Mouse (Mus musculus) right cerebral cortex, adult 2 months (tissue): ENCODE data around the gene Usb1.

Experiments
- DNase-seq, 2 experiments: peaks; one replicate each; pipeline ENCODE4 v3.0.0; 2021 to 2022; ENCODE audit warnings: low spot score in 2 of 2

The Usb1 gene

DNA sequence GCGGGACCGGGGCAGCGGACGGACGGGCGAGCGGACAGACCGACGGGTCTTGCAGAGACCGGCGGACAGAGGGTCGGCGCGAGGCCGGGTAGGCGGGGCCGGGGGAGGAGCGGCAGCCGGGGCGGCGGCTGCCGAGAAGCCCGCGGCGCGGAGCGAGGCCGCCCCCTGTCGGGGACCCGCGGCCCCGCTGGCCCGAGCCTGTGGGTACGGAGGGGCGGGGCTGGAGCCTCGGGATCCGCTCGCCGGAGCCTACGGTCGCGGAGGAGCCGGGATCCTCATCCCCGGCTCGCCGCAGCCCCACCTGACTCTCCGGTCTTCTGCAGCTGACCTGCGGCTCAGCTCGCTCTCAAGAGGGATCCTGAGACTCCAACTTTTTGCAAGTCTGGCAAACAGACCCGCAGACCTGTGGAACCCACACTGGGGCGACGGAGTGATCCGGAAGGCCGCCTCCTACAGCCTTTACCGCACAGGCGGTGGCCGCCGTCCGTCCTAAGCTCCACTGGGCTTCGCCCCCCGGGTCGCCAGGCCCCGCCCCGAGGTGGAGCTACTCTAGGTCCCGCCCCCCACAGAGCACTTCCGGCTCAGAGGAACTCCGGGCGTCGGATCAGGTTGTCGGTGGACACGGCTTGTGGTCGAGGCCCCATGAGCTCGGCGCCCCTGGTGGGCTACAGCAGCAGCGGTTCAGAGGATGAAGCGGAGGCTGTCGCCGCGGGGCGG is at the start of gene Usb1, which contains the start of gene Zfp319:
Gene Usb1, plus strand, starts transcription at position 565 of the 717 bp plus-strand sequence.
Gene Zfp319, minus strand, starts transcription at position 231 of the 717 bp plus-strand sequence.
- peak; percentile 87 to 92 for DNase-seq

DNA sequence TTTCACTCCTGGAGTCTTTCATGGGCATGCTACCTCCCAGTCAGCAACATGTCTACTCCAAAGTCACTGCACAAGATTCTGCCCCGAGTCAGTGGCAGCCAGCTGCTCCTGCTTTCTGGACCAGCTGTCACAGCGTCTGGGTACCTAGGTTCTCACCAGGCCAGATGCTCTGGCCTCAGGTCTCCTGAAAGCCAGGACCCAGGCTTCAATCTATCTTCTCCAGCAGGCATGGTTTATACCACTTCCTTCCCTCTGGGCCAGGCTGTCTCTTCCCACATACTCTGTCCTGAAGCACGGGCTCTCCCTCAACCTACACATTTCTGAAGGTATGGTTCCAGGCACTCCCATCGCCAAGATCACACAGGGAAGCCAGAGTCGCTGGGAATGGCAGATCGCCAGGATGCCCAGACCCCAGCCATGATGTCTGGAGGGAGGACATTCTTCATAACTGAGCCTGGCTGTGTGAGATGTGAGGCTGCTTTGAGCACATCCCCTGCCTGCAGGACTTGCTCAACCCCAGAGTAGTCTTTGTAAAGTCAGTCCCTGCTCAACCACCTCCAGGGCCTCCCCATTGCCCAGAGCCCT is 42.9 kb upstream of the Usb1 start:
- DNase-seq, result no peak

DNA sequence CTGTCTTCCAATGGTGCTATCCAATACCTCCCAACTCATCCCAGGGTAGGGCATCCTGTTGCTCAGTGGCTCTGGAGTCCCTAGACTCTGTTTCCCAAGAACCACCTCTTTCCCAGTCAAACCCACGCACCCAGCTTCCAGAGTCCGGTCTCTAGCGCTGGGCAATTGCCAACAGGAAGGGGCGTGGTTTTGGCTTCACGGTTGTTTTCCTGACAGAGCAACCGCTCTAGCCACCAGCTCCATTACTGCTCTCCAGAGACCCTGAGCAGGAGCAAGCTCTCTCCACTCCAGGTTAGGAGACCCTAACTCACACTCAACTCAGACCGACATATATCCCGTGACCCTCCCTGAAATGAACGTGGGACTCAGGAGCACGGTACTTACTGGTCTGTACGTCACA is 38.9 kb upstream of the Usb1 start:
- DNase-seq, result no peak

DNA sequence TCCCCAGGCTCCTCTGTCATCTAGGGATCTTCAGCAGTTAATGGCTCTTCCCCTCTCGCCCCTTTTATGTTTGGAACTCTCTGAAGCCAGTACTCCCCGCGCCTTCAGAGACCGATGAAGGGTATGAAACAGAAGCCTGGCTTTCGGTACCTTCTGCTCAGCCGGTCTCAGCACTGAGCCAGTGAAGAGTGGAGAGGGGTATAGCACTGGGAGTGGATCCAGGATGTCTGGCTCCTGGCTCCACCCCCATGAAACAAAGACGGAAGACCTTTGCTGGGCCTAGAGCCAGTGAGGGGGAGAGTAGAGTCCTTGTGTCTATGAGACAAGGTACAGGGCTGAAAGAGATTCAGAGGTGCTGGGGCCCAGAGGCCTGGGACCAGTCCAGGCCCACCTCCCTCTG is 38.2 kb upstream of the Usb1 start:
- no peak for DNase-seq

DNA sequence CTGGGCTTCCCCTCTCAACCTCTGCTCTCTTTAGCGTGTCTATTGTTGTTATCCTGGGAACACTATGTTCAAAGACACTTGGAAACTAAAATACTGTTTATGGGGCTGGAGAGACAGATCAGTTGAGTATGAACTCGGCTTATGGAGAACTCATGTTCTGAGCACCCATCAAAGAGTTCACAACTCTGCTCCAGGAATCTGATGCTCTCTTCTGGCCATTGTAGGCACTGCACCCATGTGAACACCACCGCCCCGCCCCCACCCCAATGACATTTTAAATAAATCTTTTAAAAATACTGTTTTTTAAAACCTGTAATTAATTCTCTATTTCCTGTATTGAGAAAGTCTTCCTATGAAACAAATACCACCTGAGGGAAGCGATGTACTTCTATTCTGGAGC is 29.7 kb upstream of the Usb1 start:
- no peak for DNase-seq

DNA sequence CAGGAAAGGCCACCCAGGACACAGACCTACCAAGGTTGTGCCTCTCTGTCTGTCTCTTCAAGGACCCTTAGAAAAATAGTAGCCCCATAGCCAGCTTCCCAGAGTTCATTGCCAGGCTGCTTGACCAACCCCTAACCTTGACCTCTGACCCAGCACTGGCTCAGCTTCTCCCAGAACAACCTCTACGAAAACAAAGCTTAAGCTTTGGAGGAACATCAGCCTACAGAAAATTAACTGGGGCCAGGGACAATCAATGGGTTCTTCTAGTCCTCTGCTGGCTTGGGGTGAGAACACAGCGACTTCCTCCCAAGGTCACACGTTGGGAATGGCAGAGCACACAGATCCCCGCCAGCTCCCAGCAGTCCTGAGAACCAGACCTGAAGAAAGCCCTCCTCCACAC is 26.6 kb upstream of the Usb1 start:
- no peak for DNase-seq

DNA sequence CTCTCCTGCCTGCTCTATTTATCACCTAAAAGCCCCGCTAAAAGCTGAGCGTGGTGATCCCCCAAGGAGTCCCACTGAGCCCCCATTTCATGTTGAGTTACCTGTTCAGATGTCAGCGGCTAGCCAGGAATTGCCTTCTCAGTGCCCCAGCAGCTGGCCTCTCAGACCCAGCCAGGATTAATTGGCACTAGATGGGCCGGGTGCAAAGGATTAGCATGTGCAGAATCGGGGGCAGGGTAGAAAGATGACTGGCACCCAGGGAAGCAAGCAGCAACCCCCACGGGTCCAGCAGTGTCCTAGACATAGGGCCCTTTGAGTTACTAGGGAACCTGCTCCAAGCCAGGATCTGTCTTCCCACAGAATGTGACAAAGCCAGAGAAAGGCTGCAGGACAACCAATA is 25.7 kb upstream of the Usb1 start, which contains the start of gene Cngb1:
Gene Cngb1, minus strand, starts transcription at position 155 of the 400 bp plus-strand sequence.
- no peak for DNase-seq

DNA sequence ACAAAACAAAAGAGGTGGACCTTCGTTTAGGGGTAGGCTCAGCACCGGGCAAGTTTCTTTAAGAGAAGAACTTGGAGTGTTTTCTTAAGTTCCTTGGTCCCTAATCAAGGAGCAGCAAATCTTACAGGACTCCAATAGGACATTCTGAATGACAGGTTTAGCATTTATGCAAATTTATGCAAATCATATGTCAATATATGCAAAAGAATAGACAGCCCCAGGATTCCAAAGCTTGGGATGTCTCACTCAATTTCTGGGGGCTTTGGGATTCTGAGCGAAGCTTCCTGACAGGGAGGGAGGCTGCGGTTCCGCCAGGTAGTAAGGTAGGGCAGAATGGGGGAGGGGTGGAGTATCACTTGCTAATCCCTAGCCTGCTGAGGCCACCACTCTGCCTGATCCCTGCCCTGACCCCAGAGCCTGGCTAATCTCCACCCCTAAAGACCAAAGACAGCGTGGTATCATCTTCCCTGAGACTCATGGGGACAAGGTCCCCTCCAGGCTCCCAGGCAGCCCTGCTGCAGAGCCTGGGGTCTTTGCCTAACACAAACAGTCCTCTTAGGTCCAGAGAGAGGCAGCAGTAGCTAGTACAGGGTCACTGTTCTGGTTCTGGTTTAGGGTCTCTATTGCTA is 21.6 kb upstream of the Usb1 start, which contains the start of gene Tepp:
Gene Tepp, plus strand, starts transcription at position 225 of the 629 bp plus-strand sequence.
- DNase-seq, result no peak

DNA sequence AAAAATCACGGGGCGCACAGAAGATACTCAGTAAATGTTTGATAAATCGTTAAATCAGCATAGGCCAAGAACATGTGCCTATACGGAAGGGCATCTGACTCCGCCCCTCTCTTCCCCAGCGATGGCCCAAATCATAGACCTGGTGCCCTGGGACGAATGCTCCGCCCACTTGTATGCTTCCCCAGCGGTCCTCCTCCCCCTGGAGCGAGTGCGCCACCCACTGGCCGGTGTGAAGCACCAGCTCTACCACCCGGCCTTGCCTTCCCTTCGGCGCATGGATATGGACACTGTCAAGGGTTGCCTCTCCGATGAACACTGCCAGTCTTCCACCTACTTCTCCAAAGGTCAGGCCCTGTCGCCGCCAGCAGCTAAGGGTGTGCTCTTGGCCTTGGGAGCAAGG is 19.2 kb upstream of the Usb1 start:
- DNase-seq, result no peak

DNA sequence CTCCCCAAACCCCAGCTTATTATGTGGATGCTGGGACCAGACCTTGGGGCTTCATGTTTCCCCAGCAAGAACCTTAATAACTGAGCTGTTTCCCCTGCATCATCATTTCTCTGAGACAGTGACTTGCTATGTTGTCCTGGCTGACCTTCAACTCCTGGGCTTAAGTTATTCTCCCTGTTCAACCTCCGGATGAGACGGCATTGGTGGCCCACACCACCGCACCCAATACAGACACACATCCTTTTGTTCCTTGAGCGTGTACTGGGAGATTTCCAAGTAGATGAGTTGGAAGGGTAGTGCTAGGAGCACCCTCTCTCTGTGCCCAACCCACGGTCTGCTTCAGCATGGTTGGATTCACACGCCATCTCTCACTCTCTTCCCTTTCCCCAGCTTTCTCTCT is 18.2 kb upstream of the Usb1 start:
- no peak for DNase-seq

DNA sequence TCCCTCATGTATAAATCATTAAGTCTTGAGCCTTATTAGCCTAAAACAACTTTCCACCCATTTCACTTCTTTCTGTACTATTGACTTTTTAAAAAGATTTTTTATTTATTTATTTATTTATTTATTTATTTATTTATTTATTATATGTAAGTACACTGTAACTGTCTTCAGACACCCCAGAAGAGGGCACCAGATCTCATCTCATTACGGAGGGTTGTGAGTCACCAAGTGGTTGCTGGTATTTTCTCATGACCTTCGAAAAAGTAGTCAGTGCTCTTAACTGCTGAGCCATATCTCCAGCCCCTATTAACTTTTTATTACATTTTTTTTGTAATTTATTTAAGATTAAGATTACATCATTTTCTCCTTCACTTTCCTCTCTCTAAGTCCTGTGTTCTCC is 17.4 kb upstream of the Usb1 start:
- no peak for DNase-seq

DNA sequence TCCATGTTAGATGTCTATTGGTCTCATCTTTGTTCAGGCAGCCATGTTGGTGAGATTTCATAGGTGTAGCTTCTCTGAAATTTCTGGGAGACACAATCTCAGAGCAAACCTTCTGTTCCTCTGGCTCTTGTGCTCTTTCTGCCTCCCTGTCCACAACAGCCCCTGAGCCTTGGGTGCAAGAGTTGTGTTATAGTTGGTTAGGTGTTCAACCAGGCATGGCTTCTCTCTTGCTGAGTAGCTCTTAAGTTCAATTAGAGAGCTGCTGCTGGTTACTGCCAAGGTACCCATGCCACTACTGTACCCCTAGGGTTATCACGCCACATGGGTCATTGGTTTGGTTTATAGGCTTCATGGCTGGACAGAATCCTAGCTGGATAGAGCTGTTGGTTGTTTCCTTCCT is 16.7 kb upstream of the Usb1 start:
- no peak for DNase-seq

DNA sequence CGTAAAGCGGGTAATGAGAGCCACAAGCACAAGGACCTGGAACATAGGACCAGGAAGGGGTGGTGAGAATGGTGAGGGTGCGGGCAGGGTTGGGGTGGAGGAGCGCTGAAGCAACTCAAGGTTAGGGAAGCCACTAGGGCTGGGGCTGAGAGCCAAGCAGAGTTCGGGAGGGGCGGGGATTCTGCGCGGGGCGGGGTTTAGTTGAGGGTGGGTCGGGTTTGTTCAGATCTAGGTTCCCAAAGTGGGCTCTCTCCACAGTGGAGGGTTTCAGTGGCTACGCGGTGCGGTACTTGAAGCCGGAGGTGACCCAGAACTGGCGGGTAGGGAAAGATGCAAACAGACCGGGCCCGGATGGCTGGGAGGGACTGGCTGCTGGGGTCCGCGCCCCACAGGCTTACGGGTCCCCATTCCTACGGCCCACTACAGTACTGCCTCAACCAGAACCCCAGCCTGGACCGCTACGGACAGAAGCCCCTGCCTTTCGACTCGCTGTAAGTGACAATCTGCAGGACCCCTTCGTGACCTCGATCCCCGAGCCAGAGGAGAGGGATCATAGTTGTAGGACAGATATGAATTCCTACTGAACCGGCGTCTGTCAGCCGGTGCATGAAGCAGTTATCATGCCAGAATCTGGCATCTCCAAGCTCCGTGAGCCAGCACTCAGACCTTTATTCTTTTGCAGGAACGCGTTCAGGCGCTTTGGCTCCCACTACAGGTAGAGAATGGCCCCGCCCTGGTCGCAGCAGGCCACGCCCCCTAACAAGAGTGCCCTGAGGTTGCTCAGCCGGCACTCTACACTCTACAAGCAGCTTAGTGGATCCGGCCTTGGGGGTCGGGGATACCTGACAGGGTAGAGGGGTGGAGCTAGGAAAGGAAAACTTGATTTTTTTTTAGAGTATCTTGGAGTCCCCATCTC is 11.6 kb upstream of the Usb1 start:
- peak; percentile 24 to 36 for DNase-seq

DNA sequence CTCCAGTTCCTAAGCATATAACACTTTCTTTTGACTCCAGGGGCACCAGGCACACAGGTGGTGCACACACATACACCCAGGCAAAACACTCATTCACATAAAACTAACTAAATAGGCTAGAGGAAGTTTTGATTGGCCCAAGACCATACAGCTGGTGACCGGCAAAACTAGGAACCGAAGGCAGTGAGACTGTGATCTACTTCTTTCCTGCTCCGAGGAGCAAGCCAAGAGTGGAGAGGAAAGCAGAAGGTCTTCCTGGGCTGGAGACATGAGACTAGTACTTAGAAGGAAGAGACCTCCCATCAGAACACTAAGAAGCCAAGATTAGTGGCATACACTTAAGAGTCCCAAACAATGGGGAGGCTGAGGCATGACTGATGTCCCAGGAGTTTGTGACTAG is 8.9 kb upstream of the Usb1 start:
- no peak for DNase-seq

DNA sequence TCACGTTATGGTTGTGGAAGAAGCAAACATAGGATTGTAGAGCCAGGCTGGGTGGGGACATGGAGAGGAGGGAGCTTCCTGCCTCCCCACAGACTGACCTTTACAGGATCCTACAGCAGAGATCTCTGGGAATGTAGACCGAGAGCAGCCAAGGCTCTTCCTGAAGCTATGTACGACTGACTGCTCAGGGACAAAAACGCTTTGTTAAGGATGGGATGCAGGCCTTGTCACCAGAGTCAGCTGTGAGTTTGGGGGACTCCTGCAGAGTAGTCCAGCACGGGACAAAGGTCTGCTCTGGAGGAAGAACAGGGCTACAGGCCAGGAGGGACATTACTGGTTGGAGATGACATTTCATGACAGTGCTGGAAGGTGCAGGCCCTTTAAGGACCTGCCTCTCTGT is 7.4 kb upstream of the Usb1 start:
- no peak for DNase-seq

DNA sequence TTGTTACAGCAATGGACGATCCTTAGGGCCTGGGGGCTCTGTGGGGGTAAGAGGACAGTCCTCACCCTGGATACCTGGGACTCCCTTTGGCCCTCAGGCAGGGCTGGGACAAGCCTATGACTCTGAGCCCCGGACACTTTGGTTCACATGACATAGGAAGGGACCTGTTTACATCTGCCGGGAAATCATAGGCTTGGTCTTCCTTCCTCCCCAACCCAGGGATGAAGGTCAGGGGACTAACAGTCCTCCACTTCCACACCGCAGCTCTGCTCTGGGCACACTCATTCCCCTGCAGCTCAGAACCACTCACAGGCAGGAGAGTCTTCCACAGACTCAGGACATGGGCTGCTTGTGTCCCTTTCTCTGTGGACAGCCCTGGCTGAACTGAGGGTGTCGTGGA is 5.3 kb upstream of the Usb1 start:
- DNase-seq, result no peak

DNA sequence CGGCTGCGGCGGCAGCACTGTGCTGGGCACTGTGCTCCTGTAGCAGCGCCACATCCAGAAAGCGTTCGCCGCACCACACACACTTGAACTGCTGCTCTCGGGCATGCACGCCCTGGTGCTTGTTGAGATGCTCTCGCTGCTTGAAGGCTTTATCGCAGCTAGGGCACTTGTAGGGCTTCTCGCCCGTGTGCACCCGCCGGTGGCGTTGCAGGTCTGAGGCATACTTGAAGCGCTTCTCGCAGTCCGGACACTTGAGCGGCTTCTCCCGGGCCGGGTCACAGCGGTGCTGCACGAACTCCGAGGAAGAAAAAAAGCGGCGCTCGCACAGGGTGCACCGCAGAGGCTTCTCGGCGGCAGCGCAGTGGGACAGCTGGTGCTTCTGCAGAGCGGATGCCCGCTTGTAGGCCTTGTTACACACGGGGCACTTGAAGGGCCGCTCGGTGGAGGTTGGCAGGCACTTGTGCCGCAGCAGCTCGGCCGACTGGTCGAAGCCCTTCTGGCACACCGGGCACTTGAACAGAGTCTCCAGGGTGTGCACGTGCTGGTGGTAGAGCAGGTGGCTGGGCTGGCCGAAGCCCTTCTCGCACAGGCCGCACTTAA is 4.1 kb upstream of the Usb1 start:
- DNase-seq, result no peak

DNA sequence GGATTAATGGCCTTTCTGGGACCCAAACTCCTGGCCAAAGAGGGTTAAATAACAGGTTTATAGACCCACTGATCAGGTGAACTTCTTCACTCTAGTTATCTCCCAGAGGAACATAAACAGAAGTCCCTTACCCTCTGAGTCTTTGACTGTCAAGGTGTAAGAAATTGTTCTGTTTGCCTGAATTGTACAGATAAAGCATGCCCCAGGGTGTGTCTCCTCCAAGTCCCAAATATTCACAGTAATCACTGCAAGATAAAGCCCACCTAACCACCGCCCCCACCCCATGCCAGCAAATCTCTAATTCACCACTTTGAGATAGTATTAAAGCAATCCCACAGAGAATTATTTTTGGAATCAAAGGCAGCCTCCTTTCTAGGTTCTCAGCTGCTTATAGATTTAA is 1.7 kb upstream of the Usb1 start:
- DNase-seq, result no peak

DNA sequence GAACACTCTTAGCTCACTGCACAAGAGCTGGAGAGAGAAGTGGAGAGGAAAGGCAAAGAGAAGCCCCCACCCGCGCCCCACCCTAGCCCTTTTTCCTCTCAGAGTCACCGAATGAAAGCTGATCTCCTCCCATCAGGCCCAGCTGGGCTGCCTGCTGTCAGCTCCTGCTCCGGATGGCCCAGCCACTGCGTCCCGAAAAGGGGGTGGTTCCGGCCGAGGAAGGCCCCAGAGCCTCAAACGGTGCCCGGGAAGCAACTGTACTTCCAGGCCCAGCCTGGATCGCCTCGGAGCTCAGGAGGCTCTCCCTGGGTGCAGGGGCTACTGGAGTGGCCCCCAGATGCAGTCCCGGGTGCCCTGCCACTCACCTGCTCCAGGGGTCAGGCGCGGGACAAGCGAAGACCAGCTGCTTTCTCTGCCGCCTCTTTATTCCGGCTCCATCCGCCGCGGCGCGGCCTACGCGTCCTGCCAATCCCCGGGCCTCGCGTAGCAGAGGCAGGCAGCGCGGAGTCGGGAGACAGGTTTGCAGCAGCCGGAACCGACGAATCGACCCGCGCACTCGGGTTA is 846 bp upstream of the Usb1 start:
- DNase-seq, result no peak

DNA sequence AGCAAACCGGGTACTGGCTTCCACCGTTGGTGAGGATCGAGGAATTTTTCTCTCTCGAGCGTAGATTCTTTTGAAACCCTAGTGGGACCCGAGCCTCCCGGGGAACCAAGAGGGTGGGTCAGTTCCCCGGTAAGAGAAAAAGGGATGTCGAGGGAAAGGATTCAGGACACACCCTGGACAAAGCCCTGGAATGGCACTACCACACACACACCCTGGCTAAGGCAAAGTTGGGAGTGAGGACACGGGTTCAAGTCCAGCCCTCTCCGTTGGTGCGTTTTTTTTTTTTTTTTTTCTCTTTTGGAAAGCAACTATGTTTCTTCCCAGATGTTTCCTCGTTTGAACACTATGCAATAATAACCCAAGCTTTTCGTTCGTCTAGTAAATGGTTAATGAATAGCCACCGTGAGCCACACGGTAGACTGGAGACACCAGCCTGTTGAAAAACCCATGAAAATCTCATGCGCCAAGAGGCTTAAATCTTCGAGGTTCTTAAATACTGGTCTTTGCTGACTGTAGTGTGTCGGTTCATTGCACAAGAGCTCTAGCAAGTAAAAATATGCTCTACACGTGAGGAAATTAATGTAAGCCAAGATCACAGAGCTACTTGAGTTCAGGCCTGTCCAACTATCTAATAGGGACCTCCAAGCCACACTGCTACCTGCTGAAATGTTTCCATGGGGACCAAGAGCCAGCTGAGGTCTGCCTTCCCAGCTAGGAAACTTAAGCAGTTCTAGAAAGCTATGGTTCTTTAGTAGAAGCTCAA is 534 bp downstream of the Usb1 start:
- no peak for DNase-seq

DNA sequence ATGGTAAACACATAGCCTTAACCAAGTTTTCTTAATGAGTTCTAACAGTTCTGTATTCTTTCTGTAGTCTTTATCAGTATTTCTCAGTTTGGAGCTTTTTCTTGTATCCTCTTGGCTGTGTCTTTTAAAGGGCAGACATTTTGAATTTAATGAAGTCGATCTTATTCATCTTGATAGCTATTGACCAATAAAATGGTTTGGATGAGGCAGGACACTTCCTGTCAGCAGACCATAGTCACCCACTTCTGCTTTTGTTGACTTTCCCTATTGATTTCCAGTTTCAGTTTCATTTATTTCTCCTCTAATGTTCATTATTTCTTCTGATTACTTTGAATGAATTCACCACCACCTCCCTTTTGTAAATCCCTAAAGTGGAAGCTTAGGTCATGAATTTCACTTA is 3.6 kb downstream of the Usb1 start:
- DNase-seq, result no peak
